Mouse (Mus musculus) kidney, postnatal 0 days (tissue): Measurements from ENCODE around the gene Esyt2. TPM values are rescaled to one million over a fixed set of nuclear protein-coding genes. Genes with fewer than 3 reads are reported as not detected.
A peak's percentile ranks its signal among the peaks of the same experiment; 100 is the strongest.

ENCODE experiments used
- ATAC-seq: fragments of 200-750 bp; cut with Nextera tagmentation; replicated peaks from 2 replicates; pipeline ENCODE4 v1.8.0; 2017; ENCODE audit warnings: low read depth, moderate number of reproducible peaks, moderate TSS enrichment, moderate library complexity; ENCODE audit not compliant: low FRiP score
- DNase-seq: peaks from one replicate; pipeline ENCODE4 v3.0.0-alpha.2; 2016; ENCODE audit warnings: low spot score
- H3K27ac ChIP-seq: fragments of 300-500 bp; sonication (generic); 2 replicates; pipeline ENCODE4 v1.5.1; 2014; ENCODE audit warnings: mild to moderate bottlenecking
- H3K27me3 ChIP-seq: fragments of 300-500 bp; sonication (generic); 2 replicates; pipeline ENCODE4 v1.6.1; 2014; ENCODE audit warnings: low read length, mixed read lengths; ENCODE audit not compliant: insufficient read depth
- H3K36me3 ChIP-seq: fragments of 300-500 bp; sonication (generic); 2 replicates; pipeline ENCODE4 v1.6.1; 2014; ENCODE audit warnings: low read length, mixed read lengths; ENCODE audit not compliant: insufficient read depth
- H3K4me1 ChIP-seq: fragments of 300-500 bp; sonication (generic); replicated peaks from 2 replicates; pipeline ENCODE4 v1.6.1; 2014; ENCODE audit warnings: antibody characterized with exemption, low read length, mixed read lengths; ENCODE audit not compliant: insufficient read depth
- H3K4me2 ChIP-seq: fragments of 300-500 bp; sonication (generic); 2 replicates; pipeline ENCODE4 v1.6.1; 2014; ENCODE audit warnings: mild to moderate bottlenecking, low read length, moderate library complexity, mixed read lengths
- H3K4me3 ChIP-seq: fragments of 300-500 bp; sonication (generic); replicated peaks from 2 replicates; pipeline ENCODE4 v1.5.1; 2014; ENCODE audit warnings: low read depth, low read length
- H3K9ac ChIP-seq: fragments of 300-500 bp; sonication (generic); 2 replicates; pipeline ENCODE4 v1.6.1; 2014; ENCODE audit warnings: low read depth, low read length
- H3K9me3 ChIP-seq: fragments of 300-500 bp; sonication (generic); replicated peaks from 2 replicates; pipeline ENCODE4 v1.6.1; 2016; ENCODE audit warnings: low read length, inconsistent platforms, mixed read lengths
- CTCF ChIP-seq: IDR thresholded peaks from 2 replicates; pipeline ENCODE4 v1.5.1; 2016; ENCODE audit warnings: antibody characterized with exemption, low read depth, mild to moderate bottlenecking, moderate library complexity
- WGBS: fragments of 180-500 bp; shearing (Covaris S2); extraction: QIAGEN DNeasy Blood & Tissue Kit; methylation state at CpG from one replicate; pipeline ENCODE4 v1.1.7; 2014; 5-methylcytosine and 5-hydroxymethylcytosine counted together
- polyA plus RNA-seq: library from polyadenylated mRNA; unstranded; fragments of >200 nt; fragmentation: Nextera tagmentation; extraction: Ambion mirVana; gene quantifications from 2 replicates; pipeline ENCODE4 v1.2.1, GENCODE M21; 2015

Gene Esyt2
- polyA plus RNA-seq, 1 experiment from 2014 or later: 13.9 TPM

- Histone ChIP-seq H3K4me3 (no peak overlapping the region), H3K27ac (no peak overlapping the region), H3K27me3 (no peaks in the 10 kb centered on the region), H3K36me3 (no peaks in the 10 kb centered on the region), H3K4me1 (no peaks in the 10 kb centered on the region), H3K9me3 (no peaks in the 10 kb centered on the region), H3K9ac (no peak overlapping the region), H3K4me2 (no peak overlapping the region)
- TF ChIP-seq CTCF: no peak
- ATAC-seq (no peak), DNase-seq (no peak)
- 69% methylated on average over 3 of the region's 3 CpGs for WGBS
Measured at GRCm38 (mm10) chr12:116307870-116308269, 26.9 kb downstream of the Esyt2 start.

GRCm38 (mm10) chr12:116308612-116309011 is 27.6 kb downstream of the Esyt2 start:
- Histone ChIP-seq H3K9me3 (no peaks in the 10 kb centered on the region), H3K4me1 (no peaks in the 10 kb centered on the region), H3K9ac (no peak overlapping the region), H3K4me2 (no peak overlapping the region), H3K27ac (no peak overlapping the region), H3K36me3 (no peaks in the 10 kb centered on the region), H3K27me3 (no peaks in the 10 kb centered on the region), H3K4me3 (no peak overlapping the region)
- WGBS: 28% methylated on average over 2 of the region's 2 CpGs
- TF ChIP-seq CTCF: no peak
- ATAC-seq (no peak), DNase-seq (no peak)

- no peak for TF ChIP-seq CTCF
- DNase-seq (no peak), ATAC-seq (no peak)
- 88% methylated on average over 1 of the region's 1 CpGs for WGBS
- Histone ChIP-seq H3K4me3 (no peak overlapping the region), H3K4me1 (no peaks in the 10 kb centered on the region), H3K36me3 (no peaks in the 10 kb centered on the region), H3K9ac (no peak overlapping the region), H3K27ac (no peak overlapping the region), H3K9me3 (no peaks in the 10 kb centered on the region), H3K4me2 (no peak overlapping the region), H3K27me3 (no peaks in the 10 kb centered on the region)
Measured at GRCm38 (mm10) chr12:116313816-116314215, 32.8 kb downstream of the Esyt2 start.

GRCm38 (mm10) chr12:116315498-116315897 is 34.5 kb downstream of the Esyt2 start:
- Histone ChIP-seq H3K27me3 (no peaks in the 10 kb centered on the region), H3K4me1 (no peaks in the 10 kb centered on the region), H3K4me2 (no peak overlapping the region), H3K27ac (no peak overlapping the region), H3K9ac (no peak overlapping the region), H3K36me3 (no peaks in the 10 kb centered on the region), H3K9me3 (no peaks in the 10 kb centered on the region), H3K4me3 (no peak overlapping the region)
- ATAC-seq (no peak), DNase-seq (no peak)
- no peak for TF ChIP-seq CTCF
- 38% methylated on average over 3 of the region's 3 CpGs for WGBS

GRCm38 (mm10) chr12:116317818-116318217 is 36.8 kb downstream of the Esyt2 start:
- Histone ChIP-seq H3K4me1 (no peaks in the 10 kb centered on the region), H3K27me3 (no peaks in the 10 kb centered on the region), H3K4me3 (no peak overlapping the region), H3K4me2 (no peak overlapping the region), H3K36me3 (no peaks in the 10 kb centered on the region), H3K9ac (no peak overlapping the region), H3K9me3 (no peaks in the 10 kb centered on the region), H3K27ac (no peak overlapping the region)
- TF ChIP-seq CTCF: no peak
- DNase-seq (no peak), ATAC-seq (no peak)
- WGBS: 68% methylated on average over 1 of the region's 1 CpGs

GRCm38 (mm10) chr12:116325545-116325944 is 44.5 kb downstream of the Esyt2 start:
- ATAC-seq: no peak
- Histone ChIP-seq H3K4me3 (no peak overlapping the region), H3K4me2 (no peak overlapping the region), H3K4me1 (no peaks in the 10 kb centered on the region), H3K27me3 (no peaks in the 10 kb centered on the region), H3K36me3 (0 out of 2 replicates have a peak, but pooled peaks cover 7% of the 10 kb centered on the region), H3K27ac (0 out of 2 replicates have a peak overlapping the region, but pooled peaks have one; percentile 0), H3K9me3 (no peaks in the 10 kb centered on the region), H3K9ac (no peak overlapping the region)
- 63% methylated on average over 4 of the region's 4 CpGs for whole genome bisulfite sequencing
- peak; percentile 16 for DNase-seq
- no peak for TF ChIP-seq CTCF

- ATAC-seq: no peak
- peak; percentile 69 for DNase-seq
- Histone ChIP-seq H3K4me2 (no peak overlapping the region), H3K4me1 (no peaks in the 10 kb centered on the region), H3K27me3 (no peaks in the 10 kb centered on the region), H3K9ac (no peak overlapping the region), H3K9me3 (no peaks in the 10 kb centered on the region), H3K4me3 (no peak overlapping the region), H3K36me3 (0 out of 2 replicates have a peak, but pooled peaks cover 7% of the 10 kb centered on the region), H3K27ac (no peak overlapping the region)
- TF ChIP-seq CTCF: no peak
- WGBS: 65% methylated on average over 1 of the region's 1 CpGs
Measured at GRCm38 (mm10) chr12:116326159-116326558, 45.2 kb downstream of the Esyt2 start.
